In genomic region chr11:57661492-57662229, GRCm38 (mm10) we compare ENCODE assay signal across 20 mouse cellular contexts. TPM values are rescaled to one million over a fixed set of nuclear protein-coding genes. Genes with fewer than 3 reads are reported as not detected.
A peak's percentile ranks its signal among the peaks of the same experiment; 100 is the strongest.
DNase-seq lines count a peak whose midpoint lies in the region; ATAC-seq and TF ChIP-seq lines count a peak whose summit lies in the region.
"Had no signal": no experiment of that assay in that cellular context is flagged by ENCODE, and none has a peak within 500 bp of the region (broad histone marks: within the 10 kb centered on the region; RNA-seq: fewer than 3 reads in every experiment).

No protein-coding gene starts in this region.

- no peak overlapping the region for H3K27ac ChIP-seq in intestine, postnatal 0 days (ENCODE audit: low read depth, low read length)
- no peak overlapping the region for H3K27ac ChIP-seq in intestine, embryonic 15.5 days
- peak overlapping the region; percentile 10; the same call in 1 of the 2 replicates for H3K27ac ChIP-seq in spleen, adult 2 months (ENCODE audit: insufficient read depth, low read length)
- H3K27ac ChIP-seq: embryonic facial prominence, embryonic 13.5 days; heart, embryonic 13.5 days; hindbrain, embryonic 13.5 days; stomach, postnatal 0 days had no signal

- H3K9ac ChIP-seq in intestine, postnatal 0 days (ENCODE audit: low read depth, low read length), result no peak overlapping the region
- no peak overlapping the region for H3K9ac ChIP-seq in intestine, embryonic 15.5 days
- H3K9ac ChIP-seq: embryonic facial prominence, embryonic 13.5 days; heart, embryonic 13.5 days; hindbrain, embryonic 13.5 days had no signal

- no peaks in the 10 kb centered on the region for H3K9me3 ChIP-seq in intestine, postnatal 0 days (ENCODE audit: control insufficient read depth)
- H3K9me3 ChIP-seq in intestine, embryonic 15.5 days, result no peaks in the 10 kb centered on the region
- H3K9me3 ChIP-seq: embryonic facial prominence, embryonic 13.5 days; heart, embryonic 13.5 days; hindbrain, embryonic 13.5 days had no signal

- no peak for DNase-seq in spleen, adult 2 months (ENCODE audit: low read depth in 1 of 2, low spot score in 2 of 2)
- DNase-seq in spleen, postnatal 36 days (ENCODE audit: low spot score in 2 of 2), result no peak
- peak; percentile 2 for DNase-seq in urinary bladder, postnatal 14 days (ENCODE audit: low spot score)
- DNase-seq in urinary bladder, postnatal 10 days (ENCODE audit: low spot score), result no peak
- no peak for DNase-seq in left cerebral cortex, postnatal 4 days
- DNase-seq: adrenal gland, postnatal 36 days; cerebellum, adult 11-12 months; kidney, adult 9 months; kidney, postnatal 4 days; lung, adult 18-20 months; lung, postnatal 14 days had no signal

- 94% methylated on average over 19 of the region's 19 CpGs for WGBS in intestine, postnatal 0 days
- 91% methylated on average over 19 of the region's 19 CpGs for WGBS in intestine, embryonic 15.5 days
- 83% methylated on average over 19 of the region's 19 CpGs for WGBS in spleen, adult 2 months

- H3K27me3 ChIP-seq in intestine, postnatal 0 days (replicated peaks; ENCODE audit: control insufficient read depth, insufficient read depth, low read length), result no peaks in the 10 kb centered on the region
- H3K27me3 ChIP-seq in intestine, embryonic 15.5 days (replicated peaks), result no peaks in the 10 kb centered on the region
- H3K27me3 ChIP-seq in spleen, adult 2 months (ENCODE audit: control insufficient read depth, insufficient read depth, low read length), result no peaks in the 10 kb centered on the region
- H3K27me3 ChIP-seq: embryonic facial prominence, embryonic 13.5 days; heart, embryonic 13.5 days; Patski had no signal

- H3K4me1 ChIP-seq in intestine, postnatal 0 days (replicated peaks; ENCODE audit: control insufficient read depth, insufficient read depth, low read length), result peaks cover 1% of the 10 kb centered on the region; the same call in 1 of the 2 replicates
- peaks cover 16% of the 10 kb centered on the region; the same call in 1 of the 2 replicates for H3K4me1 ChIP-seq in intestine, embryonic 15.5 days (replicated peaks)
- H3K4me1 ChIP-seq in spleen, adult 2 months (ENCODE audit: control insufficient read depth, insufficient read depth, insufficient read length), result peaks cover 12% of the 10 kb centered on the region; the same call in 1 of the 2 replicates
- H3K4me1 ChIP-seq: megakaryocyte, embryonic 14.5 days had no signal

- 0 out of 2 replicates have a peak, but pooled peaks have one; percentile 4 for TF ChIP-seq CTCF in intestine, postnatal 0 days (IDR thresholded peaks at IDR 0.05; ENCODE audit: low read depth)
- no peak for TF ChIP-seq CTCF in spleen, adult 2 months (IDR thresholded peaks at IDR 0.05; ENCODE audit: extremely low read depth, insufficient read depth, insufficient read length, insufficient replicate concordance)

- H3K4me2 ChIP-seq in intestine, postnatal 0 days (replicated peaks; ENCODE audit: low read depth), result no peak overlapping the region
- no peak overlapping the region for H3K4me2 ChIP-seq in intestine, embryonic 15.5 days (replicated peaks)
- H3K4me2 ChIP-seq: embryonic facial prominence, embryonic 13.5 days; heart, embryonic 13.5 days; hindbrain, embryonic 13.5 days had no signal

- TF ChIP-seq POLR2A in spleen, adult 2 months (IDR thresholded peaks at IDR 0.05; ENCODE audit: low read depth, low read length), result no peak

- ATAC-seq in intestine, postnatal 0 days, result no peak
- no peak for ATAC-seq in intestine, embryonic 15.5 days
- ATAC-seq: forebrain, embryonic 14.5 days; Patski had no signal

- no peaks in the 10 kb centered on the region for H3K36me3 ChIP-seq in intestine, postnatal 0 days (ENCODE audit: control insufficient read depth, insufficient read depth)
- no peaks in the 10 kb centered on the region for H3K36me3 ChIP-seq in intestine, embryonic 15.5 days
- H3K36me3 ChIP-seq in spleen, adult 2 months (ENCODE audit: control insufficient read depth, insufficient read depth, low read length), result no peaks in the 10 kb centered on the region
- H3K36me3 ChIP-seq: hindbrain, embryonic 13.5 days had no signal

- intact Hi-C loops in left cerebral cortex, postnatal 4 days (cut with DNase I), result no loop called here

- H3K4me3 ChIP-seq in intestine, postnatal 0 days (ENCODE audit: low read depth, low read length), result no peak overlapping the region
- no peak overlapping the region for H3K4me3 ChIP-seq in intestine, embryonic 15.5 days (replicated peaks)
- no peak overlapping the region for H3K4me3 ChIP-seq in spleen, adult 2 months (ENCODE audit: extremely low read depth, insufficient read depth, insufficient read length)
- H3K4me3 ChIP-seq: embryonic facial prominence, embryonic 13.5 days; heart, embryonic 13.5 days; hindbrain, embryonic 13.5 days; megakaryocyte, embryonic 14.5 days had no signal

RNA-seq across cellular contexts. Expression of gene Galnt10, which starts 16.4 kb away (rescaled TPM):
- 19.8 and 22.5 TPM in 2 replicates for polyA plus RNA-seq in intestine, postnatal 0 days (2015; fragmentation: Nextera tagmentation; extraction: Ambion mirVana)
- polyA plus RNA-seq in intestine, embryonic 15.5 days (2015; fragmentation: Nextera tagmentation; extraction: Ambion mirVana), result 19.3 and 20.3 TPM in 2 replicates
- 19.2 and 19.4 TPM in 2 replicates for polyA plus RNA-seq in spleen, adult 2 months (2012; rRNA removed)
- total RNA-seq in left cerebral cortex, postnatal 4 days (2021), result 10 to 100 TPM; 11.7 to 12.4 TPM
